Mouse (Mus musculus) hematopoietic stem cell, adult 5-6 weeks (primary cell): ENCODE measurements at regions not wholly inside any gene's neighbourhood (a gene's known extent, or its start where the extent isn't known, plus 50 kb on each side); places are given as distances from the start of the nearest gene placed in this dataset.

Experiments used
- ATAC-seq, 2 experiments: fragments of 125-278 bp in 1 of 2; replicated peaks in 1 of 2; 2 replicates each; pipeline ENCODE4 v1.8.0; 2016 to 2017; ENCODE audit warnings: inconsistent platforms in 2 of 2, mild to moderate bottlenecking in 2 of 2, moderate number of reproducible peaks in 2 of 2, low read depth in 1 of 2, moderate TSS enrichment in 1 of 2; ENCODE audit not compliant: low FRiP score in 2 of 2, poor library complexity in 2 of 2, severe bottlenecking in 2 of 2, insufficient read depth in 1 of 2, low TSS enrichment in 1 of 2

- no peak for ATAC-seq
Observed at GRCm38 (mm10) chr6:93623541-93623940, 660.2 kb downstream of the Magi1 start.

- ATAC-seq, result no peak
Observed at GRCm38 (mm10) chr6:93616926-93617325, 666.8 kb downstream of the Magi1 start.

GRCm38 (mm10) chr6:93600376-93600775, 657.1 kb upstream of the Adamts9 start:
- ATAC-seq, result no peak

- no peak for ATAC-seq
Observed at GRCm38 (mm10) chr6:93599371-93599770, 656.1 kb upstream of the Adamts9 start.

- no peak for ATAC-seq
Observed at GRCm38 (mm10) chr6:93589935-93590334, 646.6 kb upstream of the Adamts9 start.

GRCm38 (mm10) chr6:93586871-93587270, 643.6 kb upstream of the Adamts9 start:
- no peak for ATAC-seq

- no peak for ATAC-seq
Observed at GRCm38 (mm10) chr6:93581141-93581540, 637.8 kb upstream of the Adamts9 start.

GRCm38 (mm10) chr6:93580716-93581115, 637.4 kb upstream of the Adamts9 start:
- no peak for ATAC-seq

GRCm38 (mm10) chr6:93575249-93575648, 632.0 kb upstream of the Adamts9 start:
- ATAC-seq, result no peak

GRCm38 (mm10) chr6:93573679-93574635, 630.7 kb upstream of the Adamts9 start:
- no peak for ATAC-seq

- ATAC-seq, result no peak
Observed at GRCm38 (mm10) chr6:93569866-93570265, 626.6 kb upstream of the Adamts9 start.

- no peak for ATAC-seq
Observed at GRCm38 (mm10) chr6:93569211-93569610, 625.9 kb upstream of the Adamts9 start.

GRCm38 (mm10) chr6:93566661-93567060, 623.4 kb upstream of the Adamts9 start:
- ATAC-seq, result no peak

- no peak for ATAC-seq
Observed at GRCm38 (mm10) chr6:93548311-93548710, 605.0 kb upstream of the Adamts9 start.

- no peak for ATAC-seq
Observed at GRCm38 (mm10) chr6:93544246-93544645, 601.0 kb upstream of the Adamts9 start.

- 0 out of 4 replicates have a peak, but pooled peaks of 1 of the 2 experiments have one; percentile 42 for ATAC-seq
Observed at GRCm38 (mm10) chr6:93543354-93544129, 600.2 kb upstream of the Adamts9 start.

GRCm38 (mm10) chr6:93539583-93539982, 596.3 kb upstream of the Adamts9 start:
- no peak for ATAC-seq

- no peak for ATAC-seq
Observed at GRCm38 (mm10) chr6:93539171-93539570, 595.9 kb upstream of the Adamts9 start.
